Mouse (Mus musculus) lung, postnatal 0 days (tissue): ENCODE measurements around the gene Ube2o.

Source experiments
- CTCF ChIP-seq: IDR thresholded peaks from 2 replicates; pipeline ENCODE4 v1.5.1; 2016; ENCODE audit warnings: antibody characterized with exemption, mild to moderate bottlenecking
- EP300 ChIP-seq: IDR thresholded peaks from 2 replicates; pipeline ENCODE4 v1.6.1; 2016; ENCODE audit warnings: antibody characterized with exemption, mild to moderate bottlenecking, control low read depth

- TF ChIP-seq CTCF (no peak), EP300 (no peak)
These were observed 48.9 kb downstream of the Ube2o start for GRCm38 (mm10) chr11:116532262-116532809.
